Mouse (Mus musculus): ENCODE results near the gene Depdc5.
A peak's percentile ranks its signal among the peaks of the same experiment; 100 is the strongest.
"Not testable (repeated sequence)": the region's sequence is repeated elsewhere in the genome, so short reads cannot be mapped to it uniquely, and the experiment has no call there.

Gene Depdc5

DNA sequence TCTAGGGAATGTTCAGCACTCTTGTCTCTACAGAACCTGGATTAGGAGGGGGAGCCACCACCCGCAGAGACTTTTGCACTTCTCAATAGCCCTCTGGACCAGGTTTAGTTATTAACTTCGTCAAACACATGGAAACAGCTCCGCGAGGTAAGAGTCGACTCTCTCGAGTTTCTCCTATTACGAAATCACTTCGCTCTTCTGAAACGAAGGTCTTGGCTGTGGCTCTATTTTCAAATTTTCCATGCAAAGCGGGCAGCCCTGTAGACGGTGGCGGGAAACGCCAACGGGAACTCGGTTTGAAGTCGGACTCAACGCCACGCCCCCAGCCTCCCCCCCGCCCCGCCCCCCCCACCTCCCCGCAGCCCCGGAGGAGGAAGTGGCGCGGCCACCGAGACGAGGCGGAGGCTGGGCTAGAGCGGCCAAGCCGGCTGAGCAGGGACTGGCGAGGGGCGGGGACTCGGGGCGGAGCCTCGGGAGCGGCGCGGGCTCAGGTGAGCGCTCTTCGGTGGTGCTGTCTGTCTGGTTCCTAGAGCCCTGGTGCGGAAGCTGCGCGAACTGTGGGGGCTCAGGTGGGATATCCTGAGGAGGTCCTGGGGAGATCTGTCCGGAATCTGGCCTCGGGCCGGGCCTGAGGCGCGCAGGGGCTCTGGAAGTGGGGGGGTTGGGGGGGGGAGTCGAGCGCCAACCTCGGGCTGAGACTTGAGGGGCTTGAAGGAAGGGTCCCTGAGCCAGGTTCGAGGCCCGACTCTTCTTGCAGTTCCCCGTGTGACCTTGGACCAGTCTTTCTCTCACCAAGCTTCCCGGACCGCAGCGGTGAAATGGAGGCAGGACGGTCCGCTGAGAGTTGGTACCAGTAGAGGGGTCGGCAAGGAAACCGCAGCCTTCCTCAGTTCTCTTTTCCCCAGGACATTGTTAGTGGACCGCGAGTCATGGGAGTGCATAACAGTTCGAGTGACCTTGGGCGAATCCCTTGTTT is at the start of gene Depdc5:
Depdc5 (plus strand) TSS at position 449 of the 976 bp plus-strand sequence.
- peak; percentile 97 to 98 for DNase-seq

DNA sequence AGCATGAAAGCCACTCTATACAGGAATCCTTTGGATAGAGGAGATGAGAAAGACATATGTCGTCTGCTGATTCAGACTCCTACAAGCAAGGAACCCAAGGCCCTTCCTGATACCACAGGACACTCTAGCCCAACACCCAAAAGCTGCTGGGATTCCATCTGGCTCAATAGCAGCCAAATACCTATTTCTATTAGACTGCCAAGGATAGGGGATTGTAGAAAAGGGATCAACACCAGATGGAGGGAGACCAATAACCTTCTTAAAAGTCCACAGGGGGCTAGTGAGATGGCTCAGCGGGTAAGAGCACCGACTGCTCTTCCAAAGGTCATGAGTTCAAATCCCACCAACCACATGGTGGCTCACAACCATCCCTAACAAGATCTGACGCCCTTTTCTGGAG is 48.1 kb upstream of the Depdc5 start:
- no peak for DNase-seq

DNA sequence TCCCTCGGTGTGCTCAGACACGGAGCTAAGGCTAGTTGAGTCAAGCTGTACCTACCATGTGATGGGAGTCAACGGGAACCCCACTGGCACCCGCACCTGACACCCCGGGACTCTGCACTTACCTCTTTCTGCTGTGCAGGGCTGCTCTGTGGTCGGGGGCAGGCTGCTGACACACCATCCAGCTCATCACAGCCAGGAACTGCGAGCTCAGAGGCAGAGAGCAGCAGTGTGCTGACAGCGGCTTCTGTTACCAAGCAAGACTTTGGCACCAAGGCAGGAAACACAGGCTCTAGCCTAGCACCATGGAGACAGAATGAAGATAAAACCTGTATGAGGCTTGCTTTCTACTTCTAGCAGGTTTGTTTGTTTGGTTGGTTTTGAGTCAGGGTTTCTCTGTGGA is 43.0 kb upstream of the Depdc5 start:
- DNase-seq, result no peak

DNA sequence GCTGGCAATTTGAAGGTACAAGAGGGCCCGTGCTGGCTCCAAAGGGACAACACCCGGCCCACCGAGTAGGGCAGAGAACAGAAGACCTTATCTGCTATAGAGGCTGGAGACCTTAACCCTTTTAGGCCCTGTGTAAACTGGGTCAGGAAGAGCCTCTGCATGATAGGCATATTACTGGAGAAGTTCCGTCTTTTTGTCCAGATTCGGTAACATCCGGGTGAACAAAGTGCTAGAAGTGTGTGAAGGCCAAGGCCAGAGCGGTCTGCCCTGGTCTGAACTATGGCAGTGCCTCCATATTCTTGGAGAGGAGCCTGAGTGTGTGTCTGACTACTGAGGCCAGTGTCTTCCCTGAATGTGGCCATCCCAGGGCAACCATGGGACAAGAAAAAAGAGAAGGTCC is 36.5 kb upstream of the Depdc5 start, which contains the start of gene Gm20671:
Gm20671 (minus strand) TSS at position 101 of the 400 bp plus-strand sequence.
- no peak for DNase-seq

DNA sequence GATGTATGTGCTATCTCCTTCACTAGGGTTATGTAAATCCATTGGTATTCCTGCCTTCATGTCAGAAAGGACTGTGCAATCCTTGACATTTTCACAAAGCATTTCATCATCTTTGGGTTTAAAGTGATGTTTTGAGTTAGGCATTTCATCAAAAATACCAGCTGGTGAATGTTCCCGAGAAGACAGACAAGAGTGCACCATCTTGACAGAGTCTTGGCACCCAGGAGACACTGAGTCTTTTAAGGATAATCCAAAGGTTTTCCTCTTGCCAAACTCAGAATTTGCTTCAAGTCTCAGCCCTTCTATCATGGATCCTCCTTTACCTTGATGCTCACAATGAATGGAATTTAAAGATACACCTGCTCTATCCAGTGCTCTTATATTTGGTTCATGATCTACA is 34.7 kb upstream of the Depdc5 start:
- not testable (repeated sequence) for DNase-seq

DNA sequence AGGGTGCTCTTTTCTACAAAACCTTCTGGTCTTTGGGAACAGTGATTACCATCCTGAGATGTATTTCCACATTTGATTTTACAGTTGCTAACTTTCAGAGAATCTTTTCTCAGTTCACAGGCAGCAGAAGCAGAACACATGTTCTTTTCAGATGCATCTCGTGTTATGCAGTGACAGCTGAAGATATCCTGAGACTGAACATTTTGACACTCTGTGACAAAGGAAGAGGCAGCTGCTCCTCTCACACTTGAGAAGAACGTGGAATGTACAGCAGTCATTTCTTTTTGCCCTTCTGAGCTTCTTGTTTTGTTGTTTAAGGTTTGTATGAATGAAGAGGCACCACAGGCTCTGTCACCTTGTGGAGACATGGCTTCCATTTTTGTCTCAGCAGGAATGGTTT is 33.4 kb upstream of the Depdc5 start:
- DNase-seq, result no peak

DNA sequence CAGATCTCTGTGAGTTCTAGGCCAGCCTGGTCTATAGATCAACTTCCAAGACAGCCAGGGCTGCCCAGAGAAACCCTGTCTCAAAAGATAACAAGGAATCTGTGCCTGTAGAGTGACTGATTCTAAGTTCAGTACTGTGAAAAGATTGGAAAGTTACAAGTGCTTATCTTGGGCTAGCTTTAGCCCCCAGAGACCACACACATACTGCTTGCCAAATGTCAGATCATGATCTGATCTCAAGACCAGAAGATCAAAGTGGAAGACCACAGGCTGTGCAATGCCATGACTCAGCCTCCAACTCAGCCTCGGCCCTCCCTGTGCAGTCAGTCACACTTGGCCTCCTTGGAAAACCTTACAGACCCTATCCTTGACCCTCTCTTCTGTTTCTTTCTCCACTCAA is 29.0 kb upstream of the Depdc5 start:
- no peak for DNase-seq

DNA sequence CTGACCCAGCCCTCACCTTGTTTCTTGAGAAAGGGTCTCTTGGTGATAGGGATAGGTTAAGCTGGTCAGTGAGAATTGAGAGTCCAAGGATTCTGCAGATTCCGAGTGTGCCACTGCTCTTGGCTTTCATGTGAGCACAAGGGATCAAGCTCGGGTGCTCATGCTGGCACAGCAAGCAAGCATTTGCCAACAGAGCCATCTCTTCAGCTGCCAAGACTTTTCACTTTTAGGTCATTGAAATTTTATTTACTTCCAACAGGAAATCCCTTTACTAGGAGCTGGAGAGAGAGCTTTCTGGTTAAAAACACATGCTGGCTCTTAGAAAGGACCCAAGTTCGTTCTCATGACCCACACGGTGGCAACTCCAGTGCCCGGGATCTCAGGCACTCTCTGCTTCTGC is 26.5 kb upstream of the Depdc5 start:
- DNase-seq, result no peak

DNA sequence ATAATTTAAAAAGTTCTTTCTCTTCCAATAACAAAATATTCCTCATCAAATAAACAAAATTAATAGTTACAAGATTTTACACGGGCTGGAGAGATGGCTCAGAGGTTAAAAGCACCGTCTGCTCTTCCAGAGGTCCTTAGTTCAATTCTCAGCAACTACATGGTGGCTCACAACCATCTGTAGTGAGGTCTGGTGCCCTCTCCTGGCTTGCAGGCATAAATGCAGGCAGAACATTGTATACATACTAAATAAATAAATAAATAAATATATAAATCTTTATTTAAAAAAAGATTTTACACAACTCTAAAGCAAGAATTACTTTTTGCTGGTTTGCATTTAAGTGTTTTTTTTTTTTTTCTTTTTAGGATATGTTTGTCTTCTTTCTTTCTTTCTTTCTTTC is 23.5 kb upstream of the Depdc5 start:
- no peak for DNase-seq

DNA sequence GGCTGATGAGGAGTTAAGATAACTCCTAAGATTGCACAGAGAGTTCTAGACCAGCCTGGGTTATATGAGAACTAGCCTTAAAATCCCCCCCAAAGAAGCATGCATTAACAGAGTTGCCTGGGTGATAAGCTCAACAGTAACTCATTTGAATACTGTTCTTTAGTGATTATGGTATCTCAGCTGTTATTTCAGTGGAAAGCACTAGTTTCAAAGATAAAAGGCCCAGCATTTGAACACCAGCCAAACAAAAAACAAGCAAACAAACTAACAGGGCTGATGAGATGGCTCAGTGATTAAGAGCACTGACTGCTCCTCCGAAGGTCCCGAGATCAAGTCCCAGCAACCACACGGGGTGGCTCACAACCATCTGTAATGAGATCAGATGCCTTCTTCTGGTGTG is 14.3 kb upstream of the Depdc5 start:
- DNase-seq, result no peak

DNA sequence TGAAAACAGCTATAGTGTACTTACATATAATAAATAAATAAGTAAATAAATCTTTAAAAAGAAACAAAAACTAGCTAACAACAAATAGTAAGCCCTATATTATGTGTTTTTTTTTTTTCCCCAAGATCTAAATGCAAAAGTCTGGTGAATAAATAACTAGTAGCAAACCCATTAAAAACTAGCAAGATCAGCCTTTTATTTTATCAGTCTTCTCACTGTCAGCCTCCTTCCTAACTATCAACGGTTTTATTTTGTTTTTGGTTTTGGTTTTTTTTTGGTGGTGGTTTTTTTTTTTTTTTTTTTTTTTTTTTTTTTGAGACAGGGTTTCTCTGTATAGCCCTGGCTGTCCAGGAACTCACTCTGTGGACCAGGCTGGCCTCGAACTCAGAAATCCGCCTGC is 13.9 kb upstream of the Depdc5 start:
- DNase-seq, result not testable (repeated sequence)

DNA sequence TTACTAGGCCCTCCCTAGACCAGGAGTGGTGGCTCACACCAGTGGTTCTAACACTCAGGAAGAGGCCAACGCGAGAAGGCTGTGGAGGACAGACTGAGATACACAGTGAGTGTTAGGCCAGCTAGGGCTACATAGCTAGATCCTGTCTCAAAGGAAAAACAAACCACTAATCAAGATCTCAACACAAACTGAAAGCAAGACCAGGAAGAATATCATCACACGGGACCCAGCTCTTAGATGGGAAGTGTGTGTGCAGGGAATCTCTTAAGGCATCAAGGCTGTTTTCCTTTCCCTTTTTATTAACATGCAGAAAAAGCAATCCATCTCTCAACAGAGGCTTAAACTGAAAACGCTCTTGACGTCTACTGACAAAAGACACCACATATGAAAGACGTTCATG is 11.5 kb upstream of the Depdc5 start:
- peak in 1 of 2 experiments; percentile 5 for DNase-seq

DNA sequence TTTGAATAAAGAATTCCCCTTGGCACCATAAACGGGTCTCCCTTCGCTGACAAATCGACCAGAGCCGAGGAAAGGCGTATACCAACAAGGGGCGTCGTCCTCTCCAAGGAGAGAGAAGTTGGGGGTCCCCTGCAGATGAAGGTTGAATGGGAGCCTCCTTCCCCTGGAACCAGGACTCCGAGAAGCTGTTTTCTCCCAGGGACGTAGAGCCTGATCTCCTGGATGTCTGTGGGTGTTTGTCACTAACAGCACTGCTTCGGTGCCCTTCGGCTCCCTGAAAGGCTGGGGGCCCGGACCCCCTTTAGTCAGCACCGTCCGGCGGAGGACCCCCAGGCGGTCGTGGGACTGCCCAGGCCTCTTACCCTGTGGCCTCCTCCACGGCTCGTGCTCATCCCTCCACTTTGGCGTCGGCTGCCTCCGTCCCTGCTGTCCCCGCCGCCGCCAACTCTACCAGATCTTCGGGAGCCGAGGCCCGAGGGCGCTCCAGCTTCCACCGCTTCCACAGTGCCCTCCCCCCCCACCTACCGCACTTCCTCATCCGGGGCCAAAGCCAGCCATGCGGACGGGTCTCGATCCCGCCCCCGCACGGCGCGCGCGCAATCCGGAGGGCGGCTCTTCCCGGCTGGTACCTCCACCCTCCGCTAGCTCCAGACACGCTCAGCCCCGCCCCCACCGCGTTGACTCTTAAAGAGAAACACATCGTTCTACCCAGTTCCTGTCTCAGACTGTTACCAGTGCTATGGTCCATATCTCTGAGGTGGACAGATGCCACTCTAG is 9.6 kb upstream of the Depdc5 start, which contains the start of gene Prr14l:
Prr14l (minus strand) TSS at position 526 of the 777 bp plus-strand sequence.
- DNase-seq, result peak; percentile 99 to 100

DNA sequence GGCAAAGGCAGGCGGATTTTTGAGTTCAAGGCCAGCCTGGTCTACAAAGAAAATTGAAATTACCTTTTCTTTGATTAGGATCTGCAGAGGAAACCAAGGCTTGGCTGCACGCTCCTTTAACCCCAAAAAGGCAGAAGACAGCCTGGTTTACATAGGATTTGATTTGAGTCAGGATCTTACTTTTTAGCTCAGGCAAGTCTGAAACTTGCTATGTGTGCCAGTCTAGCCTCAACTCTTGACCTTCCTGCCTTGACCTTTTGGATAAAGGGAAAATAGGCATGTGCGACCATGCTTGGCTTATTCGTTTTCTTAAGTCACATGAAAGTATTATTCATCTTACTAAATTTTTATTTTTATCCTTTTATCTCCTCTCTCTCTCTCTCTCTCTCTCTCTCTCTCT is 8.7 kb upstream of the Depdc5 start:
- DNase-seq, result no peak

DNA sequence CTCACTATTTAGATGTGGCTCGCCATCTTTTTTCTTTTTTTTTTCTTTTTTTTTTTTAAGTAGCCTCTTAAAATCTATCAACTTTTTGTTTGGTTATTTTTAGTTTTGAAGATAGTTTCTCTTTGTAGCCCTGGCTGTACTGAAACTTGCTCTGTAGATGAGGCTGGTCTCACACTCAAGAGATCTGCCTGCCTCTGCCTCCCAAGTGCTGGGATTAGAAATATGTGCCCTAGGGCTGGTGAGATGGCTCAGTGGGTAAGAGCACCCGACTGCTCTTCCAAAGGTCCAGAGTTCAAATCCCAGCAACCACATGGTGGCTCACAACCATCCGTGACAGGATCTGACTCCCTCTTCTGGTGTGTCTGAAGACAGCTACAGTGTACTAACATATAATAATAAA is 8.2 kb upstream of the Depdc5 start:
- not testable (repeated sequence) for DNase-seq

DNA sequence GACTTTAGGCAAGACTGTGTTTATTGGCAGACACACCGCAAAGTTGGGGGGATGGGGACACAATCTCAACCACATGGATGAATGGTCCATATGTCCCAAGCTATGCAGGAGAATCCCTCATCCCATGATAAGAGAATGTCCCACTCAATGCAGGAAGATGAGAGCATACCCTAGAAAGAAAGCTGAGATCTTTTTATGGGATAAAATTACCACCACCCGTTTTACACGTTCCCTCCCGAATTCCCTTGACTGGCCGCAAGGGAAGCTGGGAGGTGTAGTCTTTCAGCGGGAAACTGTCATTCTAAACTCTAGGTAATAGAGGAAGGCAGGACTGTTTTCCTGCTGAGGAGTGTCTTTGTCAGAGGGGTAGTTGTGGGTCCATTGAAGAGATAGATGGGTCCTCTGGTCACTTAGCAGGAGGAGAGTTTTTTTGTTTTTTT is 5.7 kb upstream of the Depdc5 start:
- DNase-seq, result peak; percentile 62 to 66

DNA sequence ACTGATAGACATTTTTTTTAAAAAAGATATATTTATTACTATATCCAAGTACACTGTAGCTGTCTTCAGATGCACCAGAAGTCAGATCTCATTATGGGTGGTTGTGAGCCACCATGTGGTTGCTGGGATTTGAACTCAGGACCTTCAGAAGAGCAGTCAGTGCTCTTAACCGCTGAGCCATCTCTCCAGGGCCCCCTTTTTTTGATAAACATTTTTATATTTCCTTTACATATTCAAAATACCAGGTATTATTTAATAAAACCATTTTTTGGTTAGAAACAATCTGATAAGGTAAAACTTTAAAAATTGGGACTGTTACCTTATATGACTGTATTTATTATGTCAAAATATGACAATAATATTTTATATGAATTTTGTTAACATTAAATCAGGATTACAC is 2.4 kb upstream of the Depdc5 start:
- no peak for DNase-seq

DNA sequence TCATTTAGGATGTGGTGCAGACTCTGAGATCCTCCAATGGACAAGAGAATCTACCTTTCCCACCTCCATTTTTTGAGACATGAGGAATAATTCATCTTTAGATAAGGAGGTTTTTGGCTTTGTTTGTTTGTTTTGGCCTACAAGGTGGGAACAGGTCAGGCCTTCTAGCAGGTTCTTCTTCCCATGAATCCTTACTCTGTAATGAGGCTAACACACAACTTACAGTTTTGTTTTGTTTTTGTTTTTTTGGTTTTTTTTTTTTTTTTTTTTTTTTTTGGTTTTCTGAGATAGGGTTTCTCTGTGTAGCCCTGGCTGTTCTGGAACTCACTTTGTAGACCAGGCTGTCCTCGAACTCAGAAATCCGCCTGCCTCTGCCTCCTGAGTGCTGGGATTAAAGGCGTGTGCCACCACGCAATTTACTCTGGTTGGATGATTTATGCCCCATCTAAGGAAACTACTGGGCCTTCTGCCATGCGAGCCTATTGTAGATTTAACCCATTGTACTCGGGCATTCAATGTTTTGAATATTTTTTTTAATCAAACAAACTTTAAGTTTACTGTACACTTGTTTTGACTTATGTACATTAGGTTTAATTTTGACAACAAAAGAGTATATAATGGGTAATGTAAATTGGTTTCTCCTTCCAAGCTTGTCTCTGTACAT is 900 bp upstream of the Depdc5 start:
- peak; percentile 39 to 44 for DNase-seq

DNA sequence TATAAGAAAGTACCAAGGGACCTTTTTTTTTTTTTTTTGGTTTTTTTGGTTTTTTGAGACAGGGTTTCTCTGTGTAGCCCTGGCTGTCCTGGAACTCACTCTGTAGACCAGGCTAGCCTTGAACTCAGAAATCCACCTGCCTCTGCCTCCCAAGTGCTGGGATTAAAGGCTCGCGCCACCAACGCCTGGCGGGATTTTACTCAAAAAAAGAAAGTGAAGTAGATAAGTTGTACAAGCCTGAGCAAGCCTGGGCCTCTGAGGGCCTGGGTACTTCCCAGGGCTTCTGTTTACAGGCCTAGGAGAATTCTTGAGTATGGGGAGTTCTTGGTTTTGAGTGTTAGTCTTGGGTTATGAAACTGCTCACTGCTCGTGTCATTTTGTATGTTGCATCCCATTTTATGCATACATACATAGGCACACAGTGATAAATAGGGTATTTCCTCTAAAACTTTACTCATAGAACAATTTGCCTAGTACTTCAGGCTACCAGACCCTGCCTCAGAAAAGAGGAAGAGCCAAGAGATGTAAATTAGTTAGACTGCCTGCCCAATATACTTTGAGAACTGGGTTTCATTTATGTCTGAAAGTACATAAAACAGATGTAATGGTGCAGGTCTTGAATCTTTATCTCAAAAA is 6.0 kb downstream of the Depdc5 start:
- DNase-seq, result no peak

DNA sequence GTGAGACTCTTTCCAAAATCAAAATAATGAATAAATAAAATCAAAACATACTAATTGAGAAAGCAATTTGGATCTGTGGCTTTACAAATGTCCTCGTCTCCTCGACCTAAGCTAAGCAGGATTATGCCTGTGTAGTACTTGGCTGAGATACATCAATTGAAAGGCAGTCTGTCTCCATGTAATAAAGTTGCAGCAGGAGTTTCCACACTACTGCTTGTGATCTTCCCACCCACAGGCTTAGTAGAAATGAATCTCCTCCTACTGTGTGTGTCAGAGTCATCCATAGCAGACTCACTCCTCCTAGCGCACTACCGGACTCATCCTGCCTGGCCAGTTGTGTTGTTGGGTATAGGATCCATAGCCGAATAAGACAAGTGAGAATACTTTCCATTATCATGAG is 8.8 kb downstream of the Depdc5 start:
- DNase-seq, result no peak

DNA sequence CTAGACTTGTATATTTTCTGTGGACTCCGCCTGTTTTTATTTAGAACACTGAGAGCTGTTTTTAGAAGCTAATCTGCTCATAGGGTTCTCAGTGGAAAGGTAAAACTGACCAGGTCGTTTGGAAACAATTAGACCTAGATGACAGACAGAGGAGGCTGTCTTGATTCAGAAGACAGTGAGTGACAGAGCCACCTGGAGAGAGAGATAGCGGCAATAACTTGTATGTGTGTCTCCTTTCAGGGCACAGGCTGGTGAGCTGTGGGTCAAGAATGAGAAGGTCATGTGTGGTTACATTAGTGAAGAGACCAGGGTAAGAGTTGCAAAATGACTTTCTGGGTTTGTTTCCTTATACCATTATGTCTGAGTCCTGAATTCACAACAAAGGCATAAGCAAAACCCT is 23.2 kb downstream of the Depdc5 start:
- no peak for DNase-seq

DNA sequence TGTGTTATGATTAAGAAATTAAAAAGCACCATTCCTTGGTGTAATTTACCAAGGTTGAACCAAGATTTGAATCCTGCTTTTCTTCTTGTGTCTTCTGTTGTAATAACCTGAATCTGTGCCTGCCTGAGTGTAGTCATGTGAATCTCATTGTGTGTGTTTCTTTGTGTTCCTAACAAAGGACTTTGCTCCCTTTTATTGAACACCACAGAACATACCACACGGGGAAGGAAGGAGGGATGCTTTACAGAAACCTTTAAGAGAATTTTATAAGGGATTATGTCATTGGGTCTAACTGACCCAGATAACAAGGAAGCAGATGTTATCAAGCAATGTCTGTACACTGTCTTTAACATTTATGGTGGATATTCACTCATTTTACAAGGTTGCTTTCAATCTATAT is 44.0 kb downstream of the Depdc5 start:
- DNase-seq, result no peak

DNA sequence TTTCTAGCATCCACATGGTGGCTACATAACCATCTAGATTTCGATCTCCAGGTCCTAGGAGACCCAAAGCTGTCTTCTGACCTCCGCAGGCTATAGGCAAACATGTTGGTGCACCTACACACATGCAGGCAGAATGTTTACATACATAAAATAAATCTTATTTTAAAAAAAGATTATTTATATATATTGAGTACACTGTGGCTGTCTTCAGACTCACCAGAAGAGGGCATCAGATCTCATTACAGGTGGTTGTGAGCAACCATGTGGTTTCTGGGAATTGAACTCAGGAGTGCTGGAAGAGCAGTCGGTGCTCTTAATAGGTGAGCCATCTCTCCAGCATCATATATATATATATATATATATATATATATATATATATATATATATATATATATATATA is 50.6 kb downstream of the Depdc5 start:
- DNase-seq, result no peak

Measured in kidney, postnatal 4 days (tissue).